Mouse (Mus musculus) skeletal muscle tissue, adult 2 months (tissue): ENCODE results near the gene Spx.

ENCODE experiments used
- DNase-seq: peaks from one replicate; pipeline ENCODE4 v3.0.0-alpha.2; 2012; ENCODE audit warnings: low read depth, low spot score

The Spx gene

GRCm38 (mm10) chr6:142429072-142429471, 15.8 kb downstream of the Spx start:
- no peak for DNase-seq

- DNase-seq, result no peak
Observed at GRCm38 (mm10) chr6:142451381-142451780, 38.1 kb downstream of the Spx start.

GRCm38 (mm10) chr6:142453311-142453710, 40.1 kb downstream of the Spx start:
- DNase-seq, result no peak

GRCm38 (mm10) chr6:142455314-142455996, 42.2 kb downstream of the Spx start:
- no peak for DNase-seq

GRCm38 (mm10) chr6:142458010-142458409, 44.8 kb downstream of the Spx start:
- DNase-seq, result no peak

- no peak for DNase-seq
Observed at GRCm38 (mm10) chr6:142459017-142459678, 45.9 kb downstream of the Spx start.

- DNase-seq, result no peak
Observed at GRCm38 (mm10) chr6:142462194-142462593, 49.0 kb downstream of the Spx start.
